Mouse (Mus musculus) layer of hippocampus, adult 9-11 months (tissue): Measurements from ENCODE around the gene Vps50.
"Not testable (repeated sequence)": the region's sequence is repeated elsewhere in the genome, so short reads cannot be mapped to it uniquely, and the experiment has no call there.

Experiments used
- DNase-seq: peaks from one replicate; pipeline ENCODE4 v3.0.0; 2022

Gene Vps50

DNA sequence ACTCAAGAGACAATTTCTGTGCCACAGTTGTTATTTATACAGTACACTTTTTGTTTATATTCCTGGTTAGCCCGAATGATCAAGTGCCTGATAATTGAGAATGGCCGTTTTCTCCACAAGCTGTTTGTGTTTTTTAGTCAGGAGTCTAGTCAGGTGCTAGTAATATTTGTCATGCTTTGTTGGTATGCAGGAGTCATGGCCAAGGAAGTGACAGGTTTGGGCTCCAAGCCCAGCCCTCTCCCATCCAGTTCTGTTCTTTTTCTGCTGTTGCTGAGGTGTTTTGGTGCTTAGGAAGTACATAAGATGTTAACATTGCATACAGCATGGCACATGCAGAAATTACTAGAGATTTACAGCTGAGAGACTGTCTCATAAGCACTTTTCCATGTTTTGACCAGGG lies 41.3 kb downstream of the Vps50 start:
- DNase-seq, result no peak

DNA sequence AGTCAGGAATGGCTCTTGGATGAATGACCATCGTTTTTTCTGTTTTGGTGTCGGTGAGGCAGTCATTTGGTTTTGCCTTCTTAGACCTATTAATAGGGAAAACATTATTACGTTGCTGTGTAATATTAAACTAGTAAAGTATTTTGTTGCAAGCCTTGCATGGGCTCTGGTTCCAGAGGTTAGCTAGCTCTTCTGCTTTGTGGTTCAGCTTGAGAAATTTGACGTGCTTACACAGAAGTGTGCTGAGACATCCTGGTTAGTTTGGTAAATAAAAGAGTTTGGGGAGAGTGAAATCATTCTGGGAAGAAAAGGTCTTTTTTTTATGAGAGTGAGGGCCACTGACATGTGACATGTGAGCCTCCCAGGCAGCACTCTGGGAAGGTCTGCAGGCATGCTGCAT lies 45.7 kb downstream of the Vps50 start:
- DNase-seq, result no peak

- no peak for DNase-seq
Measured at GRCm38 (mm10) chr6:3544970-3545369, 46.8 kb downstream of the Vps50 start.

- DNase-seq, result no peak
Measured at GRCm38 (mm10) chr6:3548959-3549358, 50.8 kb downstream of the Vps50 start.

DNA sequence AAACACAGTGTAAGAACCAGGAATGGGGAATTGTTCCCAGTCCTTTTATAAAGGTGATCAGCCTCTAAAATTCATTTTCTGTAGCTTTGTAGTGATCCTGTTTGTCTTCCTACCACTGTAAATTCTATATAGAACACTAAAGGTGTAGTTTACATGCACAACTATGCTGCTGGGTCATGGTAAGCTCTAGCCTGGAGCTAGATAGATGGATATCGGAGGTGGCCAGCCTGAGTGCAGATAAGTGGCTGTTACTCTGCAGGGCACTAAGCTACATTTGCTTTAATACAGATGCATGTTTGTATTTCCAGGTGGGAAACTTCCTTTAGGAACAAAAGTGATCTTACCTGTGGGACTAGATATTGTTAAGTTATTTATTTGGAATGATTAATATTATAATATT lies 51.8 kb downstream of the Vps50 start:
- DNase-seq, result no peak

GRCm38 (mm10) chr6:3552681-3553080 lies 54.5 kb downstream of the Vps50 start:
- DNase-seq, result not testable (repeated sequence)

DNA sequence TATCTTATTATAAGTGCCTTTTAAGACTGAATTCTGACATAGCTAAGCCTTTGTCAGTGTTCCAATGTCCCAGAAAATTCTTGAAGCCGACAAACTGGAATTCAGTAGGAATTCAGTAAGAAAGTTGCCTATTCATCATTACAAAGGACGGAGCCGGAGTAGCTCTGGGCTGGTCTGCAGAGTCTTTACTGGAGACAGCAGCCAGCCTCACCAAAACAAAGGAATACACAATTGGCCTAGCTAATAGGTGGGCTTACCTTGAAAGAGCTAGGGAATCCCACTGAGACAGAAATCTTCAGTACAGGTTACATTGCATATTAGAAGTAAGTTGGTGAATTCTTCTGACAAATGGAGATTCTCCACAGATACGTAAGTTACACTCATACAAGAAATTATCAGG lies 59.0 kb downstream of the Vps50 start:
- no peak for DNase-seq

DNA sequence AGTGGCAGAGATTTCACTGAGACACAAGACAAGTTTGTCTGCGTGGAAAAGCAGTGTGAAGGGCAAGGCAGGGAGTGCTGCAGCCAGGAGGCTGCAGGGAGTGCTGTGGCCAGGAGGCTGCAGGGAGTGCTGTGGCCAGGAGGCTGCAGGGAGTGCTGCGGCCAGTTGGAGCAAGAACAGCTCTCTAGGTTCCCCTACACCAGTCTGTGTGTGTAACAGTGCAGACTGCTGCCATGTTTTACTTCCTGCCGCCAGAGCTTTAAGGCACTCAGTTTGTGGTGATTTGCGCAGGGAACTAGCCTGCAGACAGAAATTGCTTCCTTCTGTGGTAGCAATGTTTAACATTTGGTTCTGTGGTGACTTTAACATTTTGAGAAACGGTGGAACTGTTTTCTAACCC lies 61.8 kb downstream of the Vps50 start:
- DNase-seq, result no peak

DNA sequence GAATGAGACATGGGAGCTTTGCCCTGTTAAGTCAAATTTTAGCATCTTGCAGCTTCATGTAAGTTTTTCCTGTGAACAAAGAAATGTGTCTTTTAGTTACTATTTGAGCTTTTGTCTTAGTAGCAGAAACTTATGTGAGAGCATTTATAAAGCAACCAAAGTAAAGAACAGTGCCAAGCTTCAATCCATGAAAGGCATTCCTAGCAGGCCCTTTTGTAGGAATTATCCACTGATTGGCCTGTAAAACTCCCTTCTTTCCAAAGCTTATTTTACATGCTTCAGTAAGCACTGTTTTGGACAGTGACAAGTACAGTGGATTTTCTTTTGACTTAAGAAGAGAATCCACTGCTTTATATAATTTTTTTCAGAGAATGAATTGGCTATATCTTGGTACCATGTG lies 64.1 kb downstream of the Vps50 start:
- no peak for DNase-seq

DNA sequence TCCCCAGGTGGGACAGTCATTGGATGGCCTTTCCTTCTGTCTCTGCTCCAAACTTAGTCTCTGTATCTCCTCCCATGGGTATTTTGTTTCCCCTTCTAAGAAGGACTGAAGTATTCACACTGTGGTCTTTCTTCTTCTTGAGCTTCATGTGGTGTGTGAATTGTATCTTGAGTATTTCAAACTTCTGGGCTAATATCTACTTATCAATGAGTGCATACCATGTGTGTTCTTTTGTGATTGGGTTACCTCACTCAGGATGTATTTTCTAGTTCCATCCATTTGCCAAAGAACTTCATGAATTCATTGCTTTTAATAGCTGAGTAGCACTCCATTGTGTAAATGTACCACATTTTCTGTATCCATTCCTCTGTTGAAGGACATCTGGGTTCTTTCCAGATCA lies 65.9 kb downstream of the Vps50 start:
- not testable (repeated sequence) for DNase-seq

DNA sequence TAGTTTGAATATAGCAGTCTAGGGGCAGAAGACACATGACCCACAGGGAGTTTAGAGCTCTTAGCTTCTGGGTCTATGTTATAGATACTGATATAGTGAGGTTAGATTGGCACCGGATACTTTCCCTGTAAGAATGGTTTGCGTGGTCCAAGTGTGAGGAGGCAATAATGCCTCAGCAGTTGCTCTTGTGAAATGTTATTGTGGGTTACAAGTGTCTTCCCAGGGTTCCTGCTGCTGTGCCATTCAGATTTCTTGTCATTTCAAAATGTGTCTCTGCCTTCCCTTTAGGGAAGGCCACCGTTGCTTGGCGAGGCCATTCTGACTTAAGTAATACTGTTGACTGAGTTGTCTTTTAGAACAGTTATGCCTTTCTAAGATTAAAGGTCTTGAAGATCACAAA lies 66.8 kb downstream of the Vps50 start:
- no peak for DNase-seq

GRCm38 (mm10) chr6:3565667-3566066 lies 67.5 kb downstream of the Vps50 start:
- DNase-seq, result no peak

DNA sequence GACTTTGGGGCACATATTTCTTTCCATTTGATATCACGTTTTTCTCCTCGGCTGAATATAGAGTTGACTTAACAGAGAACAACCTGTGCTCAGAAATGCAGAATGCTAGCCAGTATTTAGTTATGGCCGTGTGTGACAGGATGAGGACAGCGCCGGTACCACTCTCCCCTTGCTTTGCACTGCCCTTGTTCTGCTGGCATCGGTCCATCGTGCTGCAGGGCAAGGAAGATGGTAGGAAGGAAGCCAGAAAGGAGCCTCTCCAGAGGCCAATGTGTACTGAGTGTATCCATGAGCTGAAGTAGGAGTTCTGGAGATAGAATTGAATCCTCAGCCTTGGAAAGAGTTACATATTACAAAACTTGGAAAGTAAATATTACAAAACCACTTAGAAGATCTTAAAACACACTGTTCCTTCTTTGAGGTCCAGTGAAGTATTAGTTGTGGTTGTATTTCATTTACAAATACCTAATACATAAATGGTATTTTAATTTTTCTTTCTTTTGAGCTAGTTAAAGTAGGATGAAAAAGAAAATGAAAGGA lies 69.0 kb downstream of the Vps50 start:
- DNase-seq, result no peak

GRCm38 (mm10) chr6:3572221-3572815 lies 74.1 kb downstream of the Vps50 start:
- no peak for DNase-seq

- DNase-seq, result no peak
Measured at GRCm38 (mm10) chr6:3573787-3574186, 75.6 kb downstream of the Vps50 start.

- no peak for DNase-seq
Measured at GRCm38 (mm10) chr6:3585402-3585801, 87.2 kb downstream of the Vps50 start.

GRCm38 (mm10) chr6:3590289-3590904 lies 92.2 kb downstream of the Vps50 start:
- no peak for DNase-seq

GRCm38 (mm10) chr6:3594246-3594645 lies 96.1 kb downstream of the Vps50 start:
- DNase-seq, result no peak

- DNase-seq, result no peak
Measured at GRCm38 (mm10) chr6:3612827-3613226, 114.6 kb downstream of the Vps50 start.

GRCm38 (mm10) chr6:3620428-3621387 lies 122.5 kb downstream of the Vps50 start:
- DNase-seq, result peak; percentile 46
